Mouse (Mus musculus): Measurements from ENCODE around the gene Dnajc15.

DNA sequence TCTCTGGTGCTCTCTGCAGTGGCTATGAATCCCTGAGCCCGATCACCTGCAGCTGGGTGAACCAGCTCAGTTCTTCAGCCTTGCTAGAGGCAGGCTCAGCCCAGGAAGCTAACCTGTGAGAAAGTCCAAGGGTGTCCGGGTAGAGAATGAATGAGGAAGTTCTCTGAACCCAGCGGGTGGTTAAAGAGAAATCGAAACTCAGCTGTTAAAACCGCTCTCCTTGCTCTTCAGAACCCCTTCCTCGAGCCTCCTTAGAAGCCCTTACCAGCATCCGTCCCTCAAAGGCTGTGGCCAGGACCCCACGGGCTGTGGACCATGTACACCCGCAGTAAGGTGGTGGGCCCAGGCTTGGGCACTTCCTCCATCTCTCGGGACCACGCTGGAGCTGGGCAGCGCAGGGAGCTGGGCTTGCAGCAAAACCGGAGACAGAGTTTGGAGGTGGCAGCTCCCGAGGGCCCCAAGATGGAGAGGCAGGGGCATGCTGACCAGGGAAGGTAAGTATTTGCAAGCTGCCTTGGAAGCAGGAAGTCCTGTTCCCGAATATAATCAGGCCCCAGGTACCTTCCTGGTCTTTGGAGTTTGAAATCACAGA, 29.3 kb upstream of the Dnajc15 start, which contains the start of gene Epsti1:
- no peak for TF ChIP-seq GATA1 (IDR thresholded peaks at IDR 0.05; ENCODE audit: borderline replicate concordance, low read length)
- TF ChIP-seq CTCF (IDR thresholded peaks at IDR 0.05; ENCODE audit: low read depth, low read length) = no peak
- TF ChIP-seq TAL1 (conservative IDR thresholded peaks at IDR 0.05; ENCODE audit: low read depth, low read length) = no peak

All from G1E (cell line).